Mouse (Mus musculus) stomach, postnatal 0 days (tissue): ENCODE data around the gene Gna15.

Experiments used
- CTCF ChIP-seq: IDR thresholded peaks from 2 replicates; pipeline ENCODE4 v1.5.1; 2016; ENCODE audit warnings: antibody characterized with exemption, low read depth, mild to moderate bottlenecking, moderate library complexity
- EP300 ChIP-seq: optimal IDR thresholded peaks from 2 replicates; pipeline ENCODE3; 2016; ENCODE audit warnings: antibody characterized with exemption

GRCm38 (mm10) chr10:81485479-81486018 is 38.5 kb downstream of the Gna15 start:
- TF ChIP-seq CTCF, result no peak
- no peak for TF ChIP-seq EP300
